Mouse (Mus musculus) lung, embryonic 14.5 days (tissue): ENCODE data around the gene 4930505A04Rik. TPM values are rescaled to one million over a fixed set of nuclear protein-coding genes. Genes with fewer than 3 reads are reported as not detected.
A peak's percentile ranks its signal among the peaks of the same experiment; 100 is the strongest.
"Not testable (repeated sequence)": the region's sequence is repeated elsewhere in the genome, so short reads cannot be mapped to it uniquely, and the experiment has no call there.

ENCODE experiments used
- ATAC-seq: fragments of 200-750 bp; cut with Nextera tagmentation; 2 replicates; pipeline ENCODE4 v1.8.0; 2017; ENCODE audit warnings: mild to moderate bottlenecking, moderate TSS enrichment, moderate library complexity; ENCODE audit not compliant: insufficient read depth
- DNase-seq: peaks from one replicate; pipeline ENCODE4 v3.0.0-alpha.2; 2015
- H3K27ac ChIP-seq: fragments of 300-500 bp; sonication (generic); 2 replicates; pipeline ENCODE4 v1.5.1; 2014; ENCODE audit warnings: low read depth, mild to moderate bottlenecking, moderate library complexity
- H3K27me3 ChIP-seq: fragments of 300-500 bp; sonication (generic); 2 replicates; pipeline ENCODE4 v1.6.1; 2014; ENCODE audit warnings: low read length, control low read depth; ENCODE audit not compliant: insufficient read depth
- H3K36me3 ChIP-seq: fragments of 300-500 bp; sonication (generic); 2 replicates; pipeline ENCODE4 v1.6.1; 2014; ENCODE audit warnings: control low read depth; ENCODE audit not compliant: insufficient read depth
- H3K4me1 ChIP-seq: fragments of 300-500 bp; sonication (generic); 2 replicates; pipeline ENCODE4 v1.6.1; 2014; ENCODE audit warnings: antibody characterized with exemption, control low read depth; ENCODE audit not compliant: insufficient read depth
- H3K4me2 ChIP-seq: fragments of 300-500 bp; sonication (generic); 2 replicates; pipeline ENCODE4 v1.6.1; 2014; ENCODE audit warnings: mild to moderate bottlenecking
- H3K4me3 ChIP-seq: fragments of 300-500 bp; sonication (generic); 2 replicates; pipeline ENCODE4 v1.5.1; 2014; ENCODE audit warnings: low read depth, low read length
- H3K9ac ChIP-seq: fragments of 300-500 bp; sonication (generic); 2 replicates; pipeline ENCODE4 v1.6.1; 2014
- H3K9me3 ChIP-seq: fragments of 300-500 bp; sonication (generic); 2 replicates; pipeline ENCODE4 v1.6.1; 2016; ENCODE audit warnings: low read depth, low read length, control low read depth
- CTCF ChIP-seq: IDR thresholded peaks from 2 replicates; pipeline ENCODE4 v1.5.1; 2016; ENCODE audit warnings: antibody characterized with exemption, low read depth
- WGBS: fragments of 180-500 bp; shearing (Covaris S2); extraction: QIAGEN DNeasy Blood & Tissue Kit; methylation state at CpG from one replicate; pipeline ENCODE4 v1.1.7; 2014; 5-methylcytosine and 5-hydroxymethylcytosine counted together
- polyA plus RNA-seq: library from polyadenylated mRNA; unstranded; fragments of >200 nt; fragmentation: Nextera tagmentation; extraction: Ambion mirVana; gene quantifications from 2 replicates; pipeline ENCODE4 v1.2.1, GENCODE M21; 2014

Gene 4930505A04Rik
- polyA plus RNA-seq, 1 experiment from 2014 or later = not detected

GRCm38 (mm10) chr11:30483286-30483685 is 11.7 kb upstream of the 4930505A04Rik start:
- H3K36me3 ChIP-seq = no peaks in the 10 kb centered on the region

GRCm38 (mm10) chr11:30471187-30471586 is 440 bp downstream of the 4930505A04Rik start:
- no peak overlapping the region for H3K9ac ChIP-seq
- ATAC-seq = peak; percentile 18
- H3K27me3 ChIP-seq = no peaks in the 10 kb centered on the region
- H3K4me3 ChIP-seq = peak overlapping the region; percentile 44; the same call in 1 of the 2 replicates
- no peaks in the 10 kb centered on the region for H3K36me3 ChIP-seq
- peak overlapping the region; percentile 82 for H3K4me2 ChIP-seq
- peak overlapping the region; percentile 1; the same call in 1 of the 2 replicates for H3K27ac ChIP-seq
- WGBS = 50% methylated on average over 8 of the region's 8 CpGs
- no peaks in the 10 kb centered on the region for H3K9me3 ChIP-seq
- TF ChIP-seq CTCF = no peak
- DNase-seq = no peak
- H3K4me1 ChIP-seq = 0 out of 2 replicates have a peak, but pooled peaks cover 5% of the 10 kb centered on the region

More at GRCm38 (mm10) chr11:30483286-30483685, 11.7 kb upstream of the 4930505A04Rik start:
- DNase-seq = no peak
- no peak overlapping the region for H3K9ac ChIP-seq
- no peaks in the 10 kb centered on the region for H3K9me3 ChIP-seq
- no peak overlapping the region for H3K4me2 ChIP-seq
- H3K4me3 ChIP-seq = no peak overlapping the region
- no peaks in the 10 kb centered on the region for H3K27me3 ChIP-seq
- no peaks in the 10 kb centered on the region for H3K4me1 ChIP-seq
- WGBS = 71% methylated on average over 4 of the region's 4 CpGs
- no peak for TF ChIP-seq CTCF
- no peak overlapping the region for H3K27ac ChIP-seq
- ATAC-seq = no peak

GRCm38 (mm10) chr11:30454331-30454730 is 17.3 kb downstream of the 4930505A04Rik start:
- ATAC-seq = no peak
- Histone ChIP-seq H3K4me3 (no peak overlapping the region), H3K27ac (no peak overlapping the region), H3K9me3 (no peaks in the 10 kb centered on the region), H3K36me3 (no peaks in the 10 kb centered on the region), H3K27me3 (no peaks in the 10 kb centered on the region), H3K9ac (no peak overlapping the region), H3K4me2 (no peak overlapping the region), H3K4me1 (no peaks in the 10 kb centered on the region)
- no peak for DNase-seq
- 82% methylated on average over 4 of the region's 4 CpGs for WGBS
- TF ChIP-seq CTCF = no peak

GRCm38 (mm10) chr11:30448126-30448525 is 23.5 kb downstream of the 4930505A04Rik start:
- Histone ChIP-seq H3K9me3 (no peaks in the 10 kb centered on the region), H3K27ac (no peak overlapping the region), H3K4me1 (no peaks in the 10 kb centered on the region), H3K27me3 (no peaks in the 10 kb centered on the region), H3K4me2 (no peak overlapping the region), H3K4me3 (no peak overlapping the region), H3K36me3 (no peaks in the 10 kb centered on the region), H3K9ac (no peak overlapping the region)
- ATAC-seq (no peak), DNase-seq (no peak)
- TF ChIP-seq CTCF = no peak
- whole genome bisulfite sequencing = 59% methylated on average over 2 of the region's 2 CpGs

- H3K4me1 ChIP-seq = no peaks in the 10 kb centered on the region
- H3K9me3 ChIP-seq = no peaks in the 10 kb centered on the region
- 91% methylated on average over 1 of the region's 1 CpGs for WGBS
- ATAC-seq (no peak), DNase-seq (no peak)
- H3K27ac ChIP-seq = no peak overlapping the region
- no peaks in the 10 kb centered on the region for H3K36me3 ChIP-seq
- H3K4me2 ChIP-seq = no peak overlapping the region
- H3K9ac ChIP-seq = no peak overlapping the region
- no peaks in the 10 kb centered on the region for H3K27me3 ChIP-seq
- no peak overlapping the region for H3K4me3 ChIP-seq
- no peak for TF ChIP-seq CTCF
These were observed 24.1 kb downstream of the 4930505A04Rik start for GRCm38 (mm10) chr11:30447561-30447960.

GRCm38 (mm10) chr11:30444192-30444905 is 27.3 kb downstream of the 4930505A04Rik start:
- H3K27ac ChIP-seq, H3K4me1 ChIP-seq, H3K27me3 ChIP-seq, H3K9me3 ChIP-seq, H3K4me3 ChIP-seq, H3K9ac ChIP-seq, DNase-seq, H3K4me2 ChIP-seq, ATAC-seq, H3K36me3 ChIP-seq: not testable (repeated sequence)
- WGBS = 74% methylated on average over 12 of the region's 12 CpGs

- Histone ChIP-seq H3K9me3 (no peaks in the 10 kb centered on the region), H3K36me3 (no peaks in the 10 kb centered on the region), H3K9ac (no peak overlapping the region), H3K27ac (no peak overlapping the region), H3K27me3 (no peaks in the 10 kb centered on the region), H3K4me3 (no peak overlapping the region), H3K4me2 (no peak overlapping the region), H3K4me1 (no peaks in the 10 kb centered on the region)
- no peak for DNase-seq
- ATAC-seq = no peak
- WGBS = 83% methylated on average over 8 of the region's 8 CpGs
- no peak for TF ChIP-seq CTCF
These were observed 27.9 kb downstream of the 4930505A04Rik start for GRCm38 (mm10) chr11:30443746-30444145.
